Comparison of ENCODE assay signal across 9 mouse cellular contexts in the genomic region with DNA sequence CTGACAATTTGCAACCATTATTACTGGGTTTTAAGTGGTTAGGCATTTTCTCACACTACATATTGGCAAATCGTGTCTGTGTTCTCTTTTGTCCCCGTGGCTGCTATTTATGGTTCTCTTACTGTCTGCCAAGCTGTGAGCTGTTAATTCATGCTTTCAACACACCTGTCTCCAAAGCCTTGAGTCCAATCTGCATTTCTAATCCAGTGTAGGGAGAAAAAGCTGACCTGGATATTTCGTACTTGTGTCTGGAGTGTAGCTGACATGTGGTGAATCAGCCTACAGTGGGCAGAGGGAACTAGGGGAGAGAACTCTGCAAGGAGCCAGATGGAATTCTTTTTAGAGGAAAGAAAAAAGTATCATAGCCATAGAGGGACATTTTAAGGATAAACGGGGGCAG. TPM values are rescaled to one million over a fixed set of nuclear protein-coding genes. Genes with fewer than 3 reads are reported as not detected.
DNase-seq lines count a peak whose midpoint lies in the region.
"Had no signal": no experiment of that assay in that cellular context is flagged by ENCODE, and none has a peak within 500 bp of the region (broad histone marks: within the 10 kb centered on the region; RNA-seq: fewer than 3 reads in every experiment).

No protein-coding gene starts in this region.

- intact Hi-C loops in left cerebral cortex, postnatal 14 days (cut with DNase I), result no loop called here

- DNase-seq in layer of hippocampus, adult 18-20 months (ENCODE audit: low spot score in 2 of 2), result peak; percentile 32 to 72
- DNase-seq in layer of hippocampus, postnatal 36 days, result no peak
- peak; percentile 42 for DNase-seq in cerebellum, adult 8-10 months
- peak; percentile 38 for DNase-seq in gonadal fat pad, adult 2 months (ENCODE audit: low read depth)
- peak; percentile 45 to 87 for DNase-seq in left cerebral cortex, postnatal 14 days (ENCODE audit: low spot score in 2 of 2)
- DNase-seq in lung, postnatal 10 days, result no peak
- DNase-seq in ovary, adult 18-20 months (ENCODE audit: low spot score), result no peak
- DNase-seq: kidney, postnatal 14 days; thymus, postnatal 14 days had no signal

RNA-seq across cellular contexts. Expression of a gene that starts 35.0 kb away (rescaled TPM):
- 10 to 100 TPM; 91.3 to 95.4 TPM for total RNA-seq in layer of hippocampus, adult 18-20 months (2021)
- 100 to 1,000 TPM in 1 of 2 experiments, 10 to 100 TPM in 1; 96.5 to 109 TPM for total RNA-seq in layer of hippocampus, postnatal 36 days (2021)
- polyA plus RNA-seq in gonadal fat pad, adult 2 months (2012; rRNA removed), result 17.8 and 21.1 TPM in 2 replicates
- total RNA-seq in left cerebral cortex, postnatal 14 days (2021), result 10 to 100 TPM; 69.2 to 74.0 TPM

Comparison
In these comparisons a context has a peak if more than half of its experiments do, and no peak if none do; other contexts are left out.
1. DNase-seq: peak in layer of hippocampus, adult 18-20 months (2 of 2), cerebellum, adult 8-10 months (single experiment), gonadal fat pad, adult 2 months (single experiment) and left cerebral cortex, postnatal 14 days (2 of 2); none in layer of hippocampus, postnatal 36 days (0 of 2), lung, postnatal 10 days (single experiment) and ovary, adult 18-20 months (single experiment).